Mouse (Mus musculus) embryonic facial prominence, embryonic 13.5 days (tissue): ENCODE results near the gene Grem1. TPM values are rescaled to one million over a fixed set of nuclear protein-coding genes. Genes with fewer than 3 reads are reported as not detected.

Experiments
- ATAC-seq: fragments of 200-750 bp; cut with Nextera tagmentation; 2 replicates; pipeline ENCODE4 v1.8.0; 2017; ENCODE audit warnings: low read depth; ENCODE audit not compliant: insufficient number of reproducible peaks, insufficient read depth, low FRiP score, low TSS enrichment
- H3K27ac ChIP-seq: fragments of 300-500 bp; sonication (generic); 2 replicates; pipeline ENCODE4 v1.5.1; 2015; ENCODE audit warnings: moderate library complexity, mild to moderate bottlenecking, inconsistent platforms
- H3K27me3 ChIP-seq: fragments of 300-500 bp; sonication (generic); 2 replicates; pipeline ENCODE4 v1.6.1; 2015; ENCODE audit warnings: mild to moderate bottlenecking, inconsistent platforms
- H3K36me3 ChIP-seq: fragments of 300-500 bp; sonication (generic); 2 replicates; pipeline ENCODE4 v1.6.1; 2015; ENCODE audit warnings: mild to moderate bottlenecking, inconsistent platforms
- H3K4me1 ChIP-seq: fragments of 300-500 bp; sonication (generic); 2 replicates; pipeline ENCODE4 v1.6.1; 2015; ENCODE audit warnings: inconsistent platforms
- H3K4me2 ChIP-seq: fragments of 300-500 bp; sonication (generic); 2 replicates; pipeline ENCODE4 v1.6.1; 2015; ENCODE audit warnings: moderate library complexity, mild to moderate bottlenecking, inconsistent platforms
- H3K4me3 ChIP-seq: fragments of 300-500 bp; sonication (generic); 2 replicates; pipeline ENCODE4 v1.5.1; 2015; ENCODE audit warnings: mild to moderate bottlenecking, inconsistent platforms
- H3K9ac ChIP-seq: fragments of 300-500 bp; sonication (generic); 2 replicates; pipeline ENCODE4 v1.6.1; 2015; ENCODE audit warnings: mild to moderate bottlenecking, inconsistent platforms
- H3K9me3 ChIP-seq: fragments of 300-500 bp; sonication (generic); 2 replicates; pipeline ENCODE4 v1.6.1; 2016; ENCODE audit warnings: inconsistent platforms
- WGBS: fragments of 180-500 bp; shearing (Covaris S2); methylation state at CpG from one replicate; pipeline ENCODE4 v1.1.7; 2015; ENCODE audit warnings: mixed read lengths; 5-methylcytosine and 5-hydroxymethylcytosine counted together
- polyA plus RNA-seq: library from polyadenylated mRNA; unstranded; fragments of >200 nt; fragmentation: Nextera tagmentation; extraction: Ambion mirVana; gene quantifications from 2 replicates; pipeline ENCODE4 v1.2.1, GENCODE M21; 2015

Gene Grem1
- polyA plus RNA-seq, 1 experiment from 2014 or later = 2.2 TPM

DNA sequence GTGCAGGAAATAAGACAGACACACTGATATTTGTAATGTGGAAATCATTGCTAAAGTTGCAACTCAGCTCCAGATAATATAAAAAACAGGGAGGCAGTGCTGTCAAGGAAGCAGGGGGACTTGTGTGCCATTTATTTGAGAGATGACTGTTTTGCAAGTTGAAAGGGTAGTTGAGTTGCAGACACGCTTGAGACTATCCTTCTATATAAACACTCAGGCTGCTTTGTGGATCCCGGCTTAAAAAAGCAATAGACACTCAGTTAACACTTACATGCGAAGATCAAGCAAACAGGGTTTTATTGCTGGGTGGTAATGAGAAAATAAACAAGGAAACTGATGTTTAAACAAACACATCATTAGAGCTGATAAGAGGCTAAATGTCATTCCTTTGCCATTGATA lies 26.4 kb upstream of the Grem1 start:
- no peaks in the 10 kb centered on the region for H3K4me1 ChIP-seq
- 81% methylated on average over 3 of the region's 3 CpGs for WGBS
- H3K9ac ChIP-seq = no peak overlapping the region
- H3K4me3 ChIP-seq = no peak overlapping the region
- H3K27me3 ChIP-seq = peaks cover 14% of the 10 kb centered on the region; the same call in 1 of the 2 replicates
- H3K36me3 ChIP-seq = no peaks in the 10 kb centered on the region
- no peaks in the 10 kb centered on the region for H3K9me3 ChIP-seq
- no peak overlapping the region for H3K27ac ChIP-seq
- ATAC-seq = no peak
- H3K4me2 ChIP-seq = no peak overlapping the region

GRCm38 (mm10) chr2:113781521-113781920 lies 23.1 kb upstream of the Grem1 start:
- Histone ChIP-seq H3K9ac (no peak overlapping the region), H3K4me1 (no peaks in the 10 kb centered on the region), H3K4me2 (no peak overlapping the region), H3K36me3 (no peaks in the 10 kb centered on the region), H3K27ac (no peak overlapping the region), H3K4me3 (no peak overlapping the region), H3K9me3 (no peaks in the 10 kb centered on the region), H3K27me3 (peaks cover 8% of the 10 kb centered on the region; the same call in 1 of the 2 replicates)
- no peak for ATAC-seq
- WGBS = 75% methylated on average over 4 of the region's 4 CpGs

GRCm38 (mm10) chr2:113781107-113781506 lies 22.7 kb upstream of the Grem1 start:
- Histone ChIP-seq H3K4me1 (no peaks in the 10 kb centered on the region), H3K9me3 (no peaks in the 10 kb centered on the region), H3K36me3 (no peaks in the 10 kb centered on the region), H3K4me2 (no peak overlapping the region), H3K27me3 (peaks cover 8% of the 10 kb centered on the region; the same call in 1 of the 2 replicates), H3K27ac (no peak overlapping the region), H3K9ac (no peak overlapping the region), H3K4me3 (no peak overlapping the region)
- 71% methylated on average over 5 of the region's 5 CpGs for WGBS
- no peak for ATAC-seq

DNA sequence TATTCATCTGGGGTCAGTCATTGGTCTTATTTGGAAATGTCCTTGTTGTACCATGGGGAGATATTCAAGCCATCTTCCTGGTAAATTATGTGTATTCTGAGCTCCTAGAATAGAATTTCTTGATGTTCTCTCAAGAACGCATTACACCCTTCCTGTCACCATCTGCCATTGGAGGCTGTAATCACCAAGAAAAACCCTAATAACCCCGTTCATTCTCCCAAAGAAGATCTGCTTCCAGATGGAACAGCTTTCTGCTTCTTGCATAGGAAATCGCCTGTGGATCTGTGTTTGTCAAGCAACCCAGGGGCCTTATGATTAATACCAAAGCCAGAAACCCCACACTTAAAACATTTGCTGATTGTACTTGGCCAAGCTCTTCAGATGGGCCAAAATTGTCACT lies 20.9 kb upstream of the Grem1 start:
- H3K9ac ChIP-seq = no peak overlapping the region
- H3K27me3 ChIP-seq = peaks cover 10% of the 10 kb centered on the region; the same call in 1 of the 2 replicates
- H3K4me1 ChIP-seq = no peaks in the 10 kb centered on the region
- no peak overlapping the region for H3K4me2 ChIP-seq
- H3K27ac ChIP-seq = no peak overlapping the region
- no peak for ATAC-seq
- no peak overlapping the region for H3K4me3 ChIP-seq
- WGBS = 70% methylated on average over 3 of the region's 3 CpGs
- H3K36me3 ChIP-seq = no peaks in the 10 kb centered on the region
- H3K9me3 ChIP-seq = no peaks in the 10 kb centered on the region

- no peaks in the 10 kb centered on the region for H3K9me3 ChIP-seq
- WGBS = 79% methylated on average over 6 of the region's 6 CpGs
Observed at GRCm38 (mm10) chr2:113778036-113778435, 19.6 kb upstream of the Grem1 start.

DNA sequence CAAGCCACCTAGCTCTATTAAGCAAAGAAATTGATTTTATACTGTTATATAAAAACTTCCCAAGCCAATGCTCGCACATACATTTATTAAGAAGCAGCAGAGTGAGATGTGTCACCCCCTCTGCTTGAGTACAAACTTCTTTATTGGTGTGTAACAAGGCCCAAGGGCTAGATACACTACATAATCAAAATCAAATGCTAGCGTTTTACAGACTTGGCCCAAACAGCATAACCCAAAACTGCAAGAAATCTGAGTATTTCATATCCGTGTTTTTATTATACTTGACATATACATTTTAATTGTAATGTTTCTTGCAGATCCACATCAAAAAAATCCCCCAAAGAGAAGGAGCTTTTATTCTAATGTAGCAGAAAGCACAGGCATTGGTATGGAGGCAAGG lies 17.9 kb upstream of the Grem1 start:
- Histone ChIP-seq H3K27ac (no peak overlapping the region; the same call in 1 of the 2 replicates), H3K4me2 (no peak overlapping the region), H3K4me3 (no peak overlapping the region), H3K27me3 (peaks cover 23% of the 10 kb centered on the region; the same call in 1 of the 2 replicates), H3K36me3 (no peaks in the 10 kb centered on the region), H3K9me3 (no peaks in the 10 kb centered on the region), H3K9ac (no peak overlapping the region), H3K4me1 (no peaks in the 10 kb centered on the region)
- no peak for ATAC-seq
- 37% methylated on average over 3 of the region's 3 CpGs for WGBS

More at GRCm38 (mm10) chr2:113778036-113778435, 19.6 kb upstream of the Grem1 start:
- Histone ChIP-seq H3K27ac (no peak overlapping the region), H3K27me3 (peaks cover 14% of the 10 kb centered on the region; the same call in 1 of the 2 replicates), H3K9ac (no peak overlapping the region), H3K4me1 (no peaks in the 10 kb centered on the region), H3K4me3 (no peak overlapping the region), H3K36me3 (no peaks in the 10 kb centered on the region), H3K4me2 (no peak overlapping the region)
- ATAC-seq = no peak

- H3K36me3 ChIP-seq = no peaks in the 10 kb centered on the region
- no peak for ATAC-seq
Observed at GRCm38 (mm10) chr2:113774150-113774805, 15.8 kb upstream of the Grem1 start.

DNA sequence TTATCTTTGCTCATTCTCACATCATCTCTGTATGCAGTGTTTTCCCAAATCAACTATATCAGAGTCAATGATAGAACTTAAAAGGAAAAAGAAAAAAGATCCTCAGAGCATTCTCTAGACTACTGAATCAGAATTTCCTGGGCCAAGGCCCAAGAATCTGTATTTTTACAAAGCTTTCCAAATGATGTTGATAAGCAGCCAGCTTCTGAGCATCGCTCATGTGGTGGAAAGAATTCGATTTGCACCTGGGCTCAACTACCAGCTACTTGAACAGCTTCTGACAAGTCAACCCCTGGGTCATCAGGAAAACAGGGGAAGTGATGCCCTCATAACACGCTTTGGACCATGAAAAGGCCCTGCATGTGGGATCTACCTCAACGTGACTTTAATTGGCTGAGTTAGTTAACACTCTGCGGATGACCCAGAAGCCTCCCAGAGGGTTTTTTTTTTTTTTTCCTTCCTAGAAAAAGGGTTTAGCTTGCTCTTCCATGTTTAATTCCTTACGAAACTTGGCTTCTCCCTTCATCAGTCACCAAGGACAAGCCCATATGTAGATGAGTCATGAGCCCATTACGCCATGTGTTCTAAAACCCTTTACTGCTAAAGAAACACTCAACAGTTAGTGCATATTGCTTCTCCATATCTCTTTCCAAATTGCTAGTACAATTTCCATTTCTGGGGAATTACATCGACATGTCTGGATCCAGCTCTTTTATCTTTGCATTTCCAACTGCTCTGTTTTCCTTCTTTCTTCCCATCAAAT lies 10.3 kb upstream of the Grem1 start:
- ATAC-seq = no peak

More at GRCm38 (mm10) chr2:113774150-113774805, 15.8 kb upstream of the Grem1 start:
- 78% methylated on average over 6 of the region's 6 CpGs for WGBS
- Histone ChIP-seq H3K27me3 (peaks cover 26% of the 10 kb centered on the region; the same call in 1 of the 2 replicates), H3K4me1 (no peaks in the 10 kb centered on the region), H3K9ac (no peak overlapping the region), H3K9me3 (no peaks in the 10 kb centered on the region), H3K27ac (no peak overlapping the region), H3K4me2 (no peak overlapping the region), H3K4me3 (no peak overlapping the region)

DNA sequence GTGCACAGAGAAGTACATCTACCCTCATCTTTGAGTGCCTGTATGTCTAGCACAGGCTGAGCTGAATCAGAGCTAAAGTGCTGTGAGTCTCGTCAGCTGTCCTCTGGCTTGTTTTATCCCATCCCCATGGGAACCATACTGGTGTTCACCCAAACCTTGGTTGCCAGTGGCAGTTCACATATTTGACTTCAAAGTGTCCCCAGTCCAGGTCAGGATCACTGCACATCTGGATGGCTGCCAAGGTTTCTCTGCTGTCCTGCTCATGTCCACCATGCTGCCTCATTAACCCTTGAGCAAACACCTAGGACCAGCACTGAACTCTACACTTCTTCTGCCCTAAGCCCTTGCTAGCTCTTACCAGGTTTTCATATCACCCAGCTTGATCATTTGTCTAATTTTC lies 7.4 kb upstream of the Grem1 start:
- WGBS = 55% methylated on average over 1 of the region's 1 CpGs
- Histone ChIP-seq H3K9me3 (no peaks in the 10 kb centered on the region), H3K4me3 (no peak overlapping the region), H3K27ac (no peak overlapping the region), H3K4me1 (no peaks in the 10 kb centered on the region), H3K36me3 (no peaks in the 10 kb centered on the region), H3K9ac (no peak overlapping the region), H3K4me2 (no peak overlapping the region), H3K27me3 (peaks cover 9% of the 10 kb centered on the region)
- no peak for ATAC-seq

More for the DNA sequence above, 10.3 kb upstream of the Grem1 start:
- Histone ChIP-seq H3K9ac (no peak overlapping the region), H3K4me2 (no peak overlapping the region), H3K36me3 (no peaks in the 10 kb centered on the region), H3K27me3 (peaks cover 20% of the 10 kb centered on the region), H3K4me1 (no peaks in the 10 kb centered on the region), H3K9me3 (no peaks in the 10 kb centered on the region), H3K4me3 (no peak overlapping the region), H3K27ac (no peak overlapping the region)
- 83% methylated on average over 8 of the region's 8 CpGs for WGBS

GRCm38 (mm10) chr2:113764968-113765367 lies 6.5 kb upstream of the Grem1 start:
- H3K9ac ChIP-seq = no peak overlapping the region
- H3K27me3 ChIP-seq = peaks cover 15% of the 10 kb centered on the region
- no peaks in the 10 kb centered on the region for H3K36me3 ChIP-seq
- WGBS = 77% methylated on average over 5 of the region's 5 CpGs
- no peak for ATAC-seq
- H3K9me3 ChIP-seq = no peaks in the 10 kb centered on the region
- no peak overlapping the region for H3K4me3 ChIP-seq
- H3K4me1 ChIP-seq = no peaks in the 10 kb centered on the region
- no peak overlapping the region for H3K4me2 ChIP-seq
- H3K27ac ChIP-seq = no peak overlapping the region

DNA sequence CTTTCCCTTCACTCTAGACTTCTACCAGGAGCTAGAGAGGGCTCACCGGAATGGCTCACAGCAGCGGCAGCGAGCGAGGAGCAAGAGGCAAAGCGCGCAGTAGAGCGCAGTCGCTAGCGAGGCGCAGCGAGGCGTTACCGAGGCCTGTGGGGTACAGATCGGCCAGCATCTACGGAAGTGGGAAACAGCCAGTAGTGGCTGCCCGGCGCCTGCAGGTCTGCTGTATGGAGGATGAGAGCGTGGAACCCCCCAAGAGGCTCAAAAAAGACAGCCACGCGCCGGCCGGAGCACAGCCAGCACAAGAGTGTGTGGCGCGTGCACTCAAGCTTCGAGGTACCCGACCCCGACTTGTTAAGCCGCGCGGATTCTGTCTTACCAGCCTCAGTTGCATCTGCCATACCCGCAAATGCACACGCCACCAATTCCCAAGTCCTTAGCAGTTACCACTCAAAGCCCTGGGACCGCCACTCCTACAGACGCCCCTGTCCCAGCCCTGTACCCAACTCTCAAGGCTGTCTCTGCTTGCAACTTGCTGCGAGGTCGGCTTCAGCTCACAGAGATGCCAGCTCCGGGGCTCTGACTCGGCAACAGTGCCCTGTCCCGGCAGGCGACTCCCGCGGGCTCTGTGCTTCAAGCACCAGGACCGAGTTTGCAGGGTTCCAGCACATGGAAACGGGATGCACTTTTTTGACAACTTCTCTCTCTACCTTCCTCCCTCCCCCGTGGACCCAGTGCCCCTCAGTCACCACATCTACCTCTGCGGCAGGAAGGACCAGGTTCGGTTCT lies 728 bp downstream of the Grem1 start:
- Histone ChIP-seq H3K9me3 (no peaks in the 10 kb centered on the region), H3K27ac (no peak overlapping the region), H3K4me1 (peaks cover 30% of the 10 kb centered on the region), H3K27me3 (peaks cover 61% of the 10 kb centered on the region), H3K36me3 (no peaks in the 10 kb centered on the region), H3K9ac (peak overlapping the region; percentile 65), H3K4me2 (peak overlapping the region; percentile 98), H3K4me3 (peak overlapping the region; percentile 58)
- ATAC-seq = peak; percentile 29
- WGBS = under 1% methylated on average over 47 of the region's 47 CpGs
